Mouse (Mus musculus): ENCODE measurements at regions not wholly inside any gene's neighbourhood (a gene's known extent, or its start where the extent isn't known, plus 50 kb on each side); places are given as distances from the start of the nearest gene placed in this dataset.

DNA sequence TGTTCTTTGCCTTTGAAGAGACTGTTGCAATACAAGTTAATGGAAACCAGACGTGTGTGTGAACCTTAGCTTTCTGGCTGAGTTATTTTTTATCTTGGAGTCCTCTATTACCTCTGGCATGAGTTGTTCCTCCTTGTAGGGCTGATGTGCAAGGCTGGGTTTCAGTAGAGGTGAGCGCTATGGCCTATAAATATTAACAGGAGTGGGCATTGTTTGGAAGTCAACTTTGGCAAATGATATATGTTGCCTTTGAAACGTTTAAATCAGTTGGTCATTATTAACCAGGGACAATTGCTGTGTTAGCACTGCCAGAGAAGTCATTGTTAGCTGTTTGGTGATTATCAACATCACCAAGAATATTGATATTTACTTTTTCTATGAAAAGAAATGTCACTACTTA, 1352.6 kb downstream of the Gsdmc2 start:
- Histone ChIP-seq H3K27me3 (ENCODE audit: low read depth, poor library complexity, severe bottlenecking) (no peaks in the 10 kb centered on the region), H3K36me3 (no peaks in the 10 kb centered on the region), H3K4me1 (peaks cover 9% of the 10 kb centered on the region), H3K9me3 (replicated peaks) (no peaks in the 10 kb centered on the region), H3K27ac (replicated peaks) (no peak overlapping the region), H3K4me3 (no peak overlapping the region)
- 79% methylated on average over 3 of the region's 3 CpGs for WGBS
- DNase-seq (ENCODE audit: low spot score): no peak

DNA sequence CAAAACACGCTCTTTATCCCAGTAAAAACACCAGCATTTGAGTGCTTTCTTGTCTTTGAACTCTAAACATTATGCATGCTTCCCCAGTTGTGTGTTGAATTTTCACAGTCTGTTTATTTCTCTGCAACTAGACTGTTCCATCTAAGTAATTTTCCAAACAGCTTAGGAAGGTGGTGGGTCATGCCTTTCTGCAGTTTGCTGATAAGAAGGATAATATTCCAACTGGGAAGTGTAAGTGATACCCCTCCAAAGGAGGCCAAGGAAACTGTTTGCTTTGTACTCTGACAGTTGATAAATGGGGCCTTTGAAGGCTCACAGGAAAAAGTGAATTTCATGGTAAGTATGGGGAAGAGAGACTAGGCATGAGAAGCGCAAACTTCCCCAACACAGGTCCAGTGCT, 1354.4 kb downstream of the Gsdmc2 start:
- DNase-seq (ENCODE audit: low spot score): no peak
- no peaks in the 10 kb centered on the region for H3K4me1 ChIP-seq
- WGBS: 94% methylated on average over 2 of the region's 2 CpGs
- H3K27me3 ChIP-seq (ENCODE audit: low read depth, poor library complexity, severe bottlenecking): no peaks in the 10 kb centered on the region
- H3K9me3 ChIP-seq (replicated peaks): no peaks in the 10 kb centered on the region
- H3K4me3 ChIP-seq: no peak overlapping the region
- no peak overlapping the region for H3K27ac ChIP-seq (replicated peaks)
- no peaks in the 10 kb centered on the region for H3K36me3 ChIP-seq

DNA sequence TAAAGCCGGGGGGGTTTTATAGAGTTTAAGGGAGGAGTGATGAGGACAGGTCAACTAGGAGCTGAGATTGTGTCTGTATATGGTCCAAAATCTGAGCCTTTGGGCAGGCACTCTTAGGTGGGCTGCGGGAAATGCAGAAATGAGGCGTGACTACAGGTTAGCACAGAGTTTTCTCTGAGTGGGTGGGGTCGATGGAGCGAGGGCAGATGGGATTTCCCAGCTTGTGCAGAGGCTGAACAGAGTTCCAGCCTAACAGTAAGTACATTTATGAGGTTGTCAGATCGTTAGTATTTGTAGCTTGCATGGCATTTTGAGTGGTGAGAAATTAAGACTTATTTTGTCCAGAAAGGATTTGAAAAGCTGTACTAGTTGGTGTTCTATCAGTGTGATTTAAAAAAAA, 1358.4 kb downstream of the Gsdmc2 start:
- H3K4me3 ChIP-seq: no peak overlapping the region
- H3K4me1 ChIP-seq: no peaks in the 10 kb centered on the region
- 88% methylated on average over 6 of the region's 6 CpGs for WGBS
- no peak overlapping the region for H3K27ac ChIP-seq (replicated peaks)
- no peaks in the 10 kb centered on the region for H3K36me3 ChIP-seq
- no peaks in the 10 kb centered on the region for H3K9me3 ChIP-seq (replicated peaks)
- no peaks in the 10 kb centered on the region for H3K27me3 ChIP-seq (ENCODE audit: low read depth, poor library complexity, severe bottlenecking)
- DNase-seq (ENCODE audit: low spot score): no peak

DNA sequence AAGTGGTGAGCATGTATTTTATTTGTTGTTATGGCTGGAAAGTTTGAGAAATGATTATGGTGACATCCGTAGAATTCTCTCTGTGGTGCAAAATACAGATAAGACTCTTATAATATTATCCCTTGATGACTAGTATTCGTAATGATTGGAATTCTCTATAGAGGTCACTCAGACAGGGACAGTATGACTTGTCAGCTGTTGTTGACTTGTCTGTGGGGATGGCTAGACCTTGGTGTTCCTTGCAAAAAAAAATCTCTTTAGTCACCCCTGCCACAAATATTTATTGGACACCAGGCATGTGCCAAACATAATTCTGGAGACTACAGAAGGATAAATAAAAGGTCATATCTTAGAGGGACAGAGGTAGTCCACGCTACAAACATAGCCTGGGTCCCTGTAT, 1360.6 kb downstream of the Gsdmc2 start:
- Histone ChIP-seq H3K9me3 (replicated peaks) (no peaks in the 10 kb centered on the region), H3K4me1 (no peaks in the 10 kb centered on the region), H3K27me3 (ENCODE audit: low read depth, poor library complexity, severe bottlenecking) (no peaks in the 10 kb centered on the region), H3K27ac (replicated peaks) (no peak overlapping the region), H3K4me3 (no peak overlapping the region), H3K36me3 (no peaks in the 10 kb centered on the region)
- DNase-seq (ENCODE audit: low spot score): no peak
- WGBS: 86% methylated on average over 3 of the region's 3 CpGs

DNA sequence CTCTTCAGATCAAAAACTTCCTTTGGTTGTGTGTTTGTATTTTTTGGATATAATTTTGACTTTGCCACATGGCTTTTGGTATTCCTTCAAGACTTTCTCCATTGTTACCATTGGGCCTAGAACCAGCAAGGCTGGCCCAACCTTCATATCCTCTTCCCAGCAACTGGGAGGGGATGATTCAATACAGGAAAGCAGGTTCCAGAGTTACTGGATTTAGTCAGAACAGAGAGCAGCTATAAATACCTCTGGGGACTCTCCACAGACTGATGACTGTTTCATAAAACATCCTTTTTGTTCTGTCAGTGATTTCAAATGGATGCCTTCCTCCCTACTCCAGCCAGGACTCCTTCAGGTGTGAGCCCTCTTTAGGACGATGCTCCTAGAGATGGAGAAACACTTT, 1361.4 kb downstream of the Gsdmc2 start:
- Histone ChIP-seq H3K36me3 (no peaks in the 10 kb centered on the region), H3K9me3 (replicated peaks) (no peaks in the 10 kb centered on the region), H3K4me3 (no peak overlapping the region), H3K27ac (replicated peaks) (no peak overlapping the region), H3K27me3 (ENCODE audit: low read depth, poor library complexity, severe bottlenecking) (no peaks in the 10 kb centered on the region), H3K4me1 (no peaks in the 10 kb centered on the region)
- 97% methylated on average over 1 of the region's 1 CpGs for WGBS
- DNase-seq (ENCODE audit: low spot score): no peak

DNA sequence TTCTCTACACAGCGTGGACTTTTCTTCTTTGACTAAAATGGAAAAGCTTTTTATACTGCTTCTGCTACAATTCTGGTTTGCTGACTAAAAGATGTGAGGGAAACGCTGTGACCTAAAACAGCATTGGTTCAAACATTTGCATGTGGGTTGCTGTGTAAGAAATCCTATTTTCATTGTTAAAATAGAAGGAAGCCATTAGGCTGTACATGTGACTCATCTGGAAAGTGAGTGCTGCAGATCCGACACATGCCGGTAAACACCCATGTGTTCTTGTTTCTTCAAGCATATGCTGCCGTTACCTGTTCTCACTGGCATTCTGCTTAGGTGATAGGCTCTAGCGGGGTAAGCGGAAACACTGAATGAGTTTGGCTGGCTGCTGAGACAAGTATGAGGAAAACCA, 1362.6 kb downstream of the Gsdmc2 start:
- no peaks in the 10 kb centered on the region for H3K9me3 ChIP-seq (replicated peaks)
- H3K4me1 ChIP-seq: no peaks in the 10 kb centered on the region
- no peak for DNase-seq (ENCODE audit: low spot score)
- no peak overlapping the region for H3K4me3 ChIP-seq
- H3K27me3 ChIP-seq (ENCODE audit: low read depth, poor library complexity, severe bottlenecking): no peaks in the 10 kb centered on the region
- H3K36me3 ChIP-seq: no peaks in the 10 kb centered on the region
- H3K27ac ChIP-seq (replicated peaks): no peak overlapping the region
- WGBS: 89% methylated on average over 7 of the region's 7 CpGs

DNA sequence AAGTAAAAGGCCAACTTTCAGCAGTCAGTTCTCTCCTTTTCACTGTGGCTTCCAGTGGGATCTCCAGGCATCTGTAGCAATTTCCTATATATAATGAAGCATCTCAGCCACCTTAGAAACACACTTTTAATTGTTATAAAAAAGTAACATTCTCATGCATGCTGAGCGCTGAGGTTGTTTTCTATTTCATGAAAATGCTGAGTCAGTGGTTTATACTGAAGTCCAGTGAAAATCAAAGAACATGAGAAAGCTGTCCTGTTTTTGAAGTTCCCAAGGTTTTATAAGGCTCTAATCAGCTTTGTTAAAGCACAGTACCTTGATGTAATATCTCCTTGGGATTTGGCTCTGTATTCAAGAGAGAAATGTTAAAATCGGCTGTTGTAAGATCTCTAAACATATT, 1367.2 kb downstream of the Gsdmc2 start:
- no peak overlapping the region for H3K4me3 ChIP-seq
- peaks cover 42% of the 10 kb centered on the region for H3K27me3 ChIP-seq (ENCODE audit: low read depth, poor library complexity, severe bottlenecking)
- no peak overlapping the region for H3K27ac ChIP-seq (replicated peaks)
- no peaks in the 10 kb centered on the region for H3K36me3 ChIP-seq
- DNase-seq (ENCODE audit: low spot score): no peak
- no peaks in the 10 kb centered on the region for H3K9me3 ChIP-seq (replicated peaks)
- 90% methylated on average over 2 of the region's 2 CpGs for WGBS
- no peaks in the 10 kb centered on the region for H3K4me1 ChIP-seq

DNA sequence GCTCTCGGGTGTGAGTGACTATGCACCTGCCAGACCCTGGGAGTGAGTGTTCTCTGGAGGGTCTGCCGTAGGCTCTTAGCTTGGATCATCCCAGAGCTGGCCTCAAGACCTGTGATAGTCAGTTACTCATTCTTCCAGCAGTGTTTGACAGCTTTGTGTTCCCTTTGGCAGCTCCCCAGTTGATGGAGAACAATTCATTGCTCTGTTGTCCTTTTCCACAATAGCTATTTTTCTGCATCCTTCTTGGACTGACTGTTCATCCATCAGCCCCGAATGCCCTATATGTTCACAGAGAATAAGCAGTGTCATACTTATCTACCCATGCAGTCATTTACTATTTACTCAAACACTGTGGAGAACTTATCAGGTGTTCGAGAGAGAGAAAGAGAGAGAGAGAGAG, 1368.5 kb downstream of the Gsdmc2 start:
- 86% methylated on average over 4 of the region's 4 CpGs for WGBS

DNA sequence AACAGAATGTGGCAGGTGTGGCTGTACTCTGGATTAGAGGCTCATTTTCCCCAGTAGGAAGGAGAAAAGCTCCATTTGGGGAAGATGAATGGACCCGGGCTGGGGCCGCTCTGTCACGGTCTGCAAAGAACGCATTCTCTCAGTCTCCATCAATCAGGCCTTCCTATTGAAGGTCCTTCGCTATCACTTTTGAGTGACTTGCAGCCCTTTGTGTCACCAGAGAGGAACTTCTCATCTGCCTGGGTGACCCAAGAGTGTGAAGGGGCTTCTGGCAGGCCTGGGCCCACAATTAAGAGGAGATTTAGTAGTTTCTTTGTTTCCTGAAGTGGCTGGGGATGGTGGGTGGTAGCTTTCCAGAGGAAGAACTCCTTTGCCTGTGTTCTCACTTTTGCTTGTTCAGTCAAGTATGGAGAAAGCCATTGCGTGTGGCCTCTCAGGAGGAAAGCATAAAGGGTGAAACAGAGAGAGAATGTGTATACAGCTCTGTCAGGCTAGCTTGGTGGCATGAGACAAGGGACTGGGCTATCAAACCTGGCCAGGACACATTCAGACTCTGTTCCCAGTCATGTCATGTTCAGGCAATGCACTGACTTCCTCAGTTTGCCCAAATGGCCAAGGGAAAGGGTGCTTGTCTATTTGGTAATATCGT, 1374.2 kb downstream of the Gsdmc2 start:
- H3K36me3 ChIP-seq: no peaks in the 10 kb centered on the region
- peak; percentile 65 for DNase-seq (ENCODE audit: low spot score)
- no peak overlapping the region for H3K4me3 ChIP-seq
- H3K27me3 ChIP-seq (ENCODE audit: low read depth, poor library complexity, severe bottlenecking): peaks cover 87% of the 10 kb centered on the region
- H3K27ac ChIP-seq (replicated peaks): no peak overlapping the region; the same call in 1 of the 2 replicates
- H3K4me1 ChIP-seq: peaks cover 19% of the 10 kb centered on the region
- H3K9me3 ChIP-seq (replicated peaks): no peaks in the 10 kb centered on the region
- WGBS: 38% methylated on average over 7 of the region's 7 CpGs

More for the DNA sequence above, 1368.5 kb downstream of the Gsdmc2 start:
- Histone ChIP-seq H3K4me3 (no peak overlapping the region), H3K9me3 (replicated peaks) (no peaks in the 10 kb centered on the region), H3K36me3 (no peaks in the 10 kb centered on the region), H3K27ac (replicated peaks) (no peak overlapping the region), H3K27me3 (ENCODE audit: low read depth, poor library complexity, severe bottlenecking) (peaks cover 55% of the 10 kb centered on the region), H3K4me1 (peaks cover 4% of the 10 kb centered on the region)
- DNase-seq (ENCODE audit: low spot score): no peak

DNA sequence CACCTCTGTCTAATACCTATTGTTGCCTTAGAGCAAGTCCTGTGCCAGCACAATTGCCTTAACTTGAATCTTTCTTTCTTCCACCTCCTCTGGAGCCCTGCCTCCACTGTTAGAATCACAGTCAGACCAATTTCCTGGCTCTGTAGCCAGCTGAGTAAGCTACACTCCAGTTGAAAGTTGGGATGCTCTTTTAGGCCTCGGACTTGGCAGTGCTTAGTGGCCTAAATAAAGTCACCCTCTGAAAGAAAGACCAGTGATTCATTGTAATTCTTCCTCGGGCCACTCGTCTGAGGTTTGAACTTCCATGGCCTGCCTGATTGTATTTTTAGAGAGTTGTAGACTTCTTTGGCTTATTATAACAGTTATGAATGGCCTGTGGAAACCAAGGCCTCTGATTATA, 1376.9 kb downstream of the Gsdmc2 start:
- H3K27ac ChIP-seq (replicated peaks): no peak overlapping the region
- H3K36me3 ChIP-seq: no peaks in the 10 kb centered on the region
- H3K9me3 ChIP-seq (replicated peaks): no peaks in the 10 kb centered on the region
- DNase-seq (ENCODE audit: low spot score): no peak
- H3K4me3 ChIP-seq: no peak overlapping the region
- H3K27me3 ChIP-seq (ENCODE audit: low read depth, poor library complexity, severe bottlenecking): peaks cover 73% of the 10 kb centered on the region
- WGBS: 63% methylated on average over 3 of the region's 3 CpGs
- H3K4me1 ChIP-seq: peaks cover 19% of the 10 kb centered on the region

DNA sequence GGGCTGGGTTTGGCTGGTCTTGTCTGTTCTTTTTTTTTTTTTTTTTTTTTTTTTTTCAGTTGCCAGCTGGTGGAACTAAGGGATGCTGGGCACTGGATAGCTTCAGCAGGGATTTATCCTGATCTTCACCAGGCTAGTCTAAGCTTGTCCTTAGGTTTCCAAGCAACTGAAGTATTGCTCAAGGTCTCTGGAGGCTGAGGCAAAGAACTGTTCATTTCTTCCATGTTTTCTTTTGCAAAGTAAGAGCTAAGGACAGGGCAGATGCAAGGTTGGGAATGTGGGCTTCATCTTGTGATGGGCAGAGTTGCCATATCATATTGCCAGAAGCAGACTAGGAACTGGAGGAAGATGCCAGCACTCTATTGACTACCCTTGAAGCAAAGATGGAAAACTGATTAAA, 1378.1 kb downstream of the Gsdmc2 start:
- H3K4me3 ChIP-seq: no peak overlapping the region
- DNase-seq (ENCODE audit: low spot score): no peak
- H3K27me3 ChIP-seq (ENCODE audit: low read depth, poor library complexity, severe bottlenecking): peaks cover 61% of the 10 kb centered on the region
- no peaks in the 10 kb centered on the region for H3K36me3 ChIP-seq
- H3K27ac ChIP-seq (replicated peaks): no peak overlapping the region
- no peaks in the 10 kb centered on the region for H3K9me3 ChIP-seq (replicated peaks)
- H3K4me1 ChIP-seq: peaks cover 27% of the 10 kb centered on the region

DNA sequence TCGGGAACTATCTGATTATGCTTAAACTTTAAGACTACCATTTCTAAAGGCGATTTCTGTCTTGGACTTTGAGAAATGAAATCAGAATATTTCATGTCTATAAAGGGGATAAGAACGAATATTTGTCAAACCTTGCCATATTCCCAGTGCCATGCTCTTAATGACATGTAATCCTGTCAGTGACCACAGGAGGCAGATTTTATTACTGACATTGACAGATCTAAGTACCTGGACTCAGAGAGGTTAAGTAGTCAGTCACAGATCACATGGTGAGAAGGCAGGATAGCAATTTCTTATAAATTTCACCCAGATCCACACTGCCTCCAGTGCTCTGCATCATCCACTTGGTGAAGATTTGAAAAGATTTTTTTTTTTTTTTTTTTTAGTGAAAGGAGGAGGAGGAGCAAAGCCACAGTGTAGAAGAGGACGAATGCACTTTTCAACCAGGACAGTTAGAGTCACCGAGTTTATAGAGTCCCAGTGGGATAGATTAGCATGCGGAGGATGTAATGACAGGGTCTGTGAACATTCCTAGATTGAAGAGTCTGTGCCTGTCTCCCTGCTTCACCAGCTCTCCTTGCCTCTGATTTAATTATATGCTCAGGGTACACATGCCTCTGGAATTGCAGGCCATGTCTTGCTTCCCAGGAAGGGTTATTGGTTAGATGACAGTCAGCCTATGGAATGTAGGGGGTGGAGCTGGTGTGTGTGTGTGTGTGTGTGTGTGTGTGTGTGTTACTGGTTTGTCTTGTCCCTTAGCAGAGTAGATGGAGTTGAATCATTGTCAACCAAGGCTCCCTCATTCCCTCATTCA, 1379.7 kb downstream of the Gsdmc2 start:
- H3K27ac ChIP-seq (replicated peaks): no peak overlapping the region
- peaks cover 54% of the 10 kb centered on the region for H3K27me3 ChIP-seq (ENCODE audit: low read depth, poor library complexity, severe bottlenecking)
- DNase-seq (ENCODE audit: low spot score): no peak
- no peaks in the 10 kb centered on the region for H3K36me3 ChIP-seq
- no peak overlapping the region for H3K4me3 ChIP-seq
- 87% methylated on average over 6 of the region's 6 CpGs for WGBS
- H3K9me3 ChIP-seq (replicated peaks): no peaks in the 10 kb centered on the region
- H3K4me1 ChIP-seq: peaks cover 12% of the 10 kb centered on the region

DNA sequence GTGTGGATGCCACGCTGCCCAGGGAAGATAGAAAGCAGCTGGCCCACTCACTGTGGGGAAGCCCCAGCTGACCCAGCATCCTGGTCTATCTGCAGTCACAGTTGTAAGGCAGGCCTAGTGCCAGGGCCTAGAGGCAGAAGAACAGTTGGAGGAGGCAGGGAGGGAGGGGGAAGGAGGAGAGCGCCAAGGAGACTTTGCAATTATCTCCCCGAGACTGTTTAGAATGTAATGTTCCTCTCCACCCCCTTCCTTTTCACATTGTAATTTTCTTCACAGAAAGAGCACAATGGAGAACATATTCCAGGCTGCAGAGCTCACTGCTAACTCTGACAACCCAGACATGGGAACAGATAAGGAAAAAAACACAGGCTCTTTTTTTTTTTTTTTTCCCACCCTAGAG, 1382.3 kb downstream of the Gsdmc2 start:
- DNase-seq (ENCODE audit: low spot score): no peak
- peaks cover 30% of the 10 kb centered on the region for H3K27me3 ChIP-seq (ENCODE audit: low read depth, poor library complexity, severe bottlenecking)

More for the DNA sequence above, 1382.3 kb downstream of the Gsdmc2 start:
- Histone ChIP-seq H3K9me3 (replicated peaks) (no peaks in the 10 kb centered on the region), H3K4me1 (peaks cover 12% of the 10 kb centered on the region), H3K36me3 (no peaks in the 10 kb centered on the region), H3K27ac (replicated peaks) (peak overlapping the region; percentile 55; the same call in 1 of the 2 replicates), H3K4me3 (no peak overlapping the region)
- 51% methylated on average over 3 of the region's 3 CpGs for WGBS

Data from midbrain, embryonic 10.5 days (tissue).